Mouse (Mus musculus): ENCODE data around the gene Osgep. TPM values are rescaled to one million over a fixed set of nuclear protein-coding genes. Genes with fewer than 3 reads are reported as not detected.
"Not testable (repeated sequence)": the region's sequence is repeated elsewhere in the genome, so short reads cannot be mapped to it uniquely, and the experiment has no call there.

Gene Osgep
- polyA plus RNA-seq, 1 experiment from 2014 or later, result 134 TPM

- not testable (repeated sequence) for ATAC-seq (replicated peaks; ENCODE audit: extremely low read depth, insufficient read depth, low FRiP score); H3K9me3 ChIP-seq (replicated peaks; ENCODE audit: control insufficient read depth, low read length); H3K27me3 ChIP-seq (ENCODE audit: control insufficient read depth, insufficient read depth, low read length)
- Histone ChIP-seq H3K4me3 (ENCODE audit: low read length) (peak overlapping the region; percentile 97), H3K4me2 (ENCODE audit: low read depth, low read length) (peak overlapping the region; percentile 95), H3K9ac (ENCODE audit: low read length) (peak overlapping the region; percentile 89), H3K4me1 (ENCODE audit: control insufficient read depth, insufficient read depth, low read length) (peaks cover 15% of the 10 kb centered on the region), H3K36me3 (ENCODE audit: control insufficient read depth, insufficient read depth) (peaks cover 23% of the 10 kb centered on the region), H3K27ac (ENCODE audit: low read length) (peak overlapping the region; percentile 94; the same call in 1 of the 2 replicates)
- WGBS, result 67% methylated on average over 1 of the region's 1 CpGs
These were observed 1.3 kb downstream of the Osgep start for GRCm38 (mm10) chr14:50923437-50923836.

GRCm38 (mm10) chr14:50911356-50911755, 13.3 kb downstream of the Osgep start:
- ATAC-seq (replicated peaks; ENCODE audit: extremely low read depth, insufficient read depth, low FRiP score), result no peak
- peaks cover 22% of the 10 kb centered on the region for H3K36me3 ChIP-seq (ENCODE audit: control insufficient read depth, insufficient read depth)

GRCm38 (mm10) chr14:50908126-50908525, 16.6 kb downstream of the Osgep start:
- no peak overlapping the region for H3K4me3 ChIP-seq (ENCODE audit: low read length)
- H3K4me1 ChIP-seq (ENCODE audit: control insufficient read depth, insufficient read depth, low read length), result peaks cover 3% of the 10 kb centered on the region; the same call in 1 of the 2 replicates
- no peak overlapping the region for H3K27ac ChIP-seq (ENCODE audit: low read length)
- H3K4me2 ChIP-seq (ENCODE audit: low read depth, low read length), result no peak overlapping the region
- 74% methylated on average over 4 of the region's 4 CpGs for WGBS
- H3K9ac ChIP-seq (ENCODE audit: low read length), result no peak overlapping the region
- no peaks in the 10 kb centered on the region for H3K9me3 ChIP-seq (replicated peaks; ENCODE audit: control insufficient read depth, low read length)
- no peak for ATAC-seq (replicated peaks; ENCODE audit: extremely low read depth, insufficient read depth, low FRiP score)
- no peaks in the 10 kb centered on the region for H3K27me3 ChIP-seq (ENCODE audit: control insufficient read depth, insufficient read depth, low read length)
- H3K36me3 ChIP-seq (ENCODE audit: control insufficient read depth, insufficient read depth), result peaks cover 3% of the 10 kb centered on the region

More at GRCm38 (mm10) chr14:50911356-50911755, 13.3 kb downstream of the Osgep start:
- Histone ChIP-seq H3K27ac (ENCODE audit: low read length) (no peak overlapping the region), H3K4me2 (ENCODE audit: low read depth, low read length) (no peak overlapping the region), H3K27me3 (ENCODE audit: control insufficient read depth, insufficient read depth, low read length) (no peaks in the 10 kb centered on the region), H3K9ac (ENCODE audit: low read length) (no peak overlapping the region), H3K4me3 (ENCODE audit: low read length) (no peak overlapping the region), H3K4me1 (ENCODE audit: control insufficient read depth, insufficient read depth, low read length) (no peaks in the 10 kb centered on the region; the same call in 1 of the 2 replicates), H3K9me3 (replicated peaks; ENCODE audit: control insufficient read depth, low read length) (no peaks in the 10 kb centered on the region)
- 59% methylated on average over 3 of the region's 3 CpGs for WGBS

GRCm38 (mm10) chr14:50905327-50905726, 19.4 kb downstream of the Osgep start:
- not testable (repeated sequence) for H3K27me3 ChIP-seq (ENCODE audit: control insufficient read depth, insufficient read depth, low read length); H3K9ac ChIP-seq (ENCODE audit: low read length); H3K9me3 ChIP-seq (replicated peaks; ENCODE audit: control insufficient read depth, low read length); H3K4me3 ChIP-seq (ENCODE audit: low read length); H3K4me1 ChIP-seq (ENCODE audit: control insufficient read depth, insufficient read depth, low read length); H3K27ac ChIP-seq (ENCODE audit: low read length); H3K36me3 ChIP-seq (ENCODE audit: control insufficient read depth, insufficient read depth); ATAC-seq (replicated peaks; ENCODE audit: extremely low read depth, insufficient read depth, low FRiP score); H3K4me2 ChIP-seq (ENCODE audit: low read depth, low read length)

- no peak for ATAC-seq (replicated peaks; ENCODE audit: extremely low read depth, insufficient read depth, low FRiP score)
These were observed 19.9 kb downstream of the Osgep start for GRCm38 (mm10) chr14:50904828-50905129.

GRCm38 (mm10) chr14:50903973-50904827, 20.5 kb downstream of the Osgep start:
- H3K27me3 ChIP-seq (ENCODE audit: control insufficient read depth, insufficient read depth, low read length), result no peaks in the 10 kb centered on the region
- ATAC-seq (replicated peaks; ENCODE audit: extremely low read depth, insufficient read depth, low FRiP score), result peak; percentile 71
- H3K36me3 ChIP-seq (ENCODE audit: control insufficient read depth, insufficient read depth), result no peaks in the 10 kb centered on the region
- H3K4me1 ChIP-seq (ENCODE audit: control insufficient read depth, insufficient read depth, low read length), result peaks cover 3% of the 10 kb centered on the region; the same call in 1 of the 2 replicates
- H3K9ac ChIP-seq (ENCODE audit: low read length), result peak overlapping the region; percentile 68
- H3K4me3 ChIP-seq (ENCODE audit: low read length), result peak overlapping the region; percentile 57
- peak overlapping the region; percentile 85 for H3K4me2 ChIP-seq (ENCODE audit: low read depth, low read length)
- no peaks in the 10 kb centered on the region for H3K9me3 ChIP-seq (replicated peaks; ENCODE audit: control insufficient read depth, low read length)
- WGBS, result 6% methylated on average over 26 of the region's 26 CpGs
- no peak overlapping the region; the same call in 1 of the 2 replicates for H3K27ac ChIP-seq (ENCODE audit: low read length)

More at GRCm38 (mm10) chr14:50904828-50905129, 19.9 kb downstream of the Osgep start:
- Histone ChIP-seq H3K9ac (ENCODE audit: low read length) (no peak overlapping the region), H3K27ac (ENCODE audit: low read length) (no peak overlapping the region), H3K9me3 (replicated peaks; ENCODE audit: control insufficient read depth, low read length) (no peaks in the 10 kb centered on the region), H3K27me3 (ENCODE audit: control insufficient read depth, insufficient read depth, low read length) (no peaks in the 10 kb centered on the region), H3K36me3 (ENCODE audit: control insufficient read depth, insufficient read depth) (no peaks in the 10 kb centered on the region), H3K4me2 (ENCODE audit: low read depth, low read length) (no peak overlapping the region), H3K4me3 (ENCODE audit: low read length) (no peak overlapping the region), H3K4me1 (ENCODE audit: control insufficient read depth, insufficient read depth, low read length) (peaks cover 3% of the 10 kb centered on the region; the same call in 1 of the 2 replicates)
- 83% methylated on average over 4 of the region's 4 CpGs for WGBS

- H3K4me2 ChIP-seq (ENCODE audit: low read depth, low read length); H3K9ac ChIP-seq (ENCODE audit: low read length); H3K36me3 ChIP-seq (ENCODE audit: control insufficient read depth, insufficient read depth); ATAC-seq (replicated peaks; ENCODE audit: extremely low read depth, insufficient read depth, low FRiP score); H3K9me3 ChIP-seq (replicated peaks; ENCODE audit: control insufficient read depth, low read length); H3K4me1 ChIP-seq (ENCODE audit: control insufficient read depth, insufficient read depth, low read length); H3K27me3 ChIP-seq (ENCODE audit: control insufficient read depth, insufficient read depth, low read length); H3K27ac ChIP-seq (ENCODE audit: low read length); H3K4me3 ChIP-seq (ENCODE audit: low read length): not testable (repeated sequence)
- 88% methylated on average over 2 of the region's 2 CpGs for WGBS
These were observed 26.7 kb downstream of the Osgep start for GRCm38 (mm10) chr14:50897992-50898391.

- no peaks in the 10 kb centered on the region for H3K36me3 ChIP-seq (ENCODE audit: control insufficient read depth, insufficient read depth)
- no peaks in the 10 kb centered on the region for H3K9me3 ChIP-seq (replicated peaks; ENCODE audit: control insufficient read depth, low read length)
- no peak within 1 kb of the TSS for H3K27ac ChIP-seq (ENCODE audit: low read length)
- ATAC-seq (replicated peaks; ENCODE audit: extremely low read depth, insufficient read depth, low FRiP score), result no peak
- peak within 1 kb of the TSS; percentile 55 for H3K4me3 ChIP-seq (ENCODE audit: low read length)
- H3K9ac ChIP-seq (ENCODE audit: low read length), result peak within 1 kb of the TSS; percentile 61
- H3K4me2 ChIP-seq (ENCODE audit: low read depth, low read length), result peak within 1 kb of the TSS; percentile 86
- H3K4me1 ChIP-seq (ENCODE audit: control insufficient read depth, insufficient read depth, low read length), result peaks cover 10% of the 10 kb centered on the region
- 29% methylated on average over 7 of the region's 7 CpGs for WGBS
- H3K27me3 ChIP-seq (ENCODE audit: control insufficient read depth, insufficient read depth, low read length), result peaks cover 6% of the 10 kb centered on the region
These were observed 27.3 kb downstream of the Osgep start, which contains the start of gene Klhl33 for GRCm38 (mm10) chr14:50897374-50897765. Gene Klhl33 (minus strand): TSS chr14:50897507.

- no peaks in the 10 kb centered on the region for H3K36me3 ChIP-seq (ENCODE audit: control insufficient read depth, insufficient read depth)
- no peak for ATAC-seq (replicated peaks; ENCODE audit: extremely low read depth, insufficient read depth, low FRiP score)
- H3K27ac ChIP-seq (ENCODE audit: low read length), result no peak overlapping the region
- peak overlapping the region; percentile 86 for H3K4me2 ChIP-seq (ENCODE audit: low read depth, low read length)
- H3K9me3 ChIP-seq (replicated peaks; ENCODE audit: control insufficient read depth, low read length), result no peaks in the 10 kb centered on the region
- peaks cover 10% of the 10 kb centered on the region for H3K4me1 ChIP-seq (ENCODE audit: control insufficient read depth, insufficient read depth, low read length)
- 19% methylated on average over 23 of the region's 23 CpGs for WGBS
- peak overlapping the region; percentile 61 for H3K9ac ChIP-seq (ENCODE audit: low read length)
- H3K27me3 ChIP-seq (ENCODE audit: control insufficient read depth, insufficient read depth, low read length), result peaks cover 6% of the 10 kb centered on the region
- H3K4me3 ChIP-seq (ENCODE audit: low read length), result peak overlapping the region; percentile 55
These were observed 27.8 kb downstream of the Osgep start for GRCm38 (mm10) chr14:50896747-50897373.
